Mouse (Mus musculus): ENCODE data around the gene Bcl7a.

The Bcl7a gene

GRCm38 (mm10) chr5:123343707-123344627, at the start of gene Bcl7a:
Gene Bcl7a (plus strand): TSS chr5:123343834.
- peak; percentile 84 to 95 for DNase-seq (ENCODE audit: low spot score in 2 of 2)

DNA sequence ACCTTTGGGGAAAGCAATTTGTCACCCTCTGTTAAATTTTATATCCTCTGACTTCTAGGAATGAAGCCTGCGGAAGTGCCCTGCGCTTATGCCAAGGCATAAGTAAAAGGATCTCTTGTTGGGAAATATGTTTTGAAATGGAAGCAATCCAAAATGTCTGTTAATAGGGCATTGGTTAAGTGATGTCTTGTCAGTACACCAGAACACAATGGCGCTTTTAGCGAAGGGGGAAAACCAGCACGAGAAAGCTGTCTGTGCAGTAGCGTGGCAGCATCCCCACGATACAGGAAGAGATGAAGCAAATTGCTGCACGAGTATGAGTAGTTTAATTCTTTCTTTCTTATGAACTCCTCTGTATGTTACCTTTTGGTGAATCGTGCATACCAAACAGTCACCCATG, 49.0 kb upstream of the Bcl7a start:
- DNase-seq (ENCODE audit: low spot score in 2 of 2), result no peak

DNA sequence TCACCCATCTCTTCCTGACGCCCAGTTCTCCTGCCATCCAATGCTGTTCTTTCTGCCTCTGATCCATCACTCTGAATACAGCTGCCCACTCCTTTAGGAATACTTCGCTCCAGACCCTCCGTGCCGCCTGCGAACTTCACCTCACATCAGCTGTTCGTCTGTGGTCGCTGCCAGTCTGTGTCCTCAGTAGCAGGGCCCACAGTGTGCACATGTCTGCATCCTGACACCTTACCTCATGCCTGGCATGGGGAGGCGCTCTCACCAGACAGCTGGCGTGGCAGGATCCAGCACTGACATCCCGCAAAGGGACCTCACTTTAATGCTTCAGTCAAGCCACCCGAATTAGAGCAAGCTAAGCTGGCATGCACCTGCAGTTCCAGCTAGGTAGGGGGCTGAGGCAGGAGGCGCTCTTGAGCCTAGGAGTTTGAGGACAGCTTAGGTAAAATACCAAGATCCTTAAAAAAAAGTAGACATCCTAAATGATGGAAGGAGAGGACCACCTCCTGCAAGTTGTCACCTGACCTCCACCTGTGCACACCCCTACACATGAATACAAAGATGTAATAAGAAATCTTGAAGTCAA, 47.3 kb upstream of the Bcl7a start:
- DNase-seq (ENCODE audit: low spot score in 2 of 2), result peak in 1 of 2 experiments; percentile 55

- no peak for DNase-seq (ENCODE audit: low spot score in 2 of 2)
These were observed 46.5 kb upstream of the Bcl7a start for GRCm38 (mm10) chr5:123296972-123297754.

- no peak for DNase-seq (ENCODE audit: low spot score in 2 of 2)
These were observed 45.8 kb upstream of the Bcl7a start for GRCm38 (mm10) chr5:123297830-123298229.

GRCm38 (mm10) chr5:123298526-123298925, 45.1 kb upstream of the Bcl7a start:
- peak in 1 of 2 experiments; percentile 40 for DNase-seq (ENCODE audit: low spot score in 2 of 2)

DNA sequence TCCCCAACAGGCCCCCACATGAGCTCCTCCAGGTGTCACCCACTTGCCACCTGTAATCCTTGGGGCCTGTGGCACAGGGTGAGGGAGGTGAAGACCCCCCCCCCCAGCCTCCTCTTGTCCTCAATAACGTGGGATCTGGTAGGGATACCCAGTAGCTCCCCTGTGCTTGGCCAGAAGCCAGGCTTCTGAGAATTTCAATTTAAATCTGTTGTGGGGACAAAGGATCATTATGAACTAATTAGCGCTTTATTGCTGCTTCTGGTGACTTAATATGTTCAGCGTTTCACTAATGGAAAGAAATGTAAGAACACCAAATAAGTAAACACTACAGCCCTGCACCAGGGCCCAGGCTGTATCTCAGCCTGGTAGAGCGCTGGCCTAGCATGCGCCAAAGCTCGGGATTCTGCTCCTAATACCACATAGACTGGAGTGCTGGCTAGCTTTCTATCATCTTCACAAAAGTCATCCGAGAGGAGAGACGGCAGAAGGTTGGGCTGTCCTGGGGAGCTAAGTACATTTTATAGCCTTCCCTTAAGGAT, 43.1 kb upstream of the Bcl7a start:
- no peak for DNase-seq (ENCODE audit: low spot score in 2 of 2)

- DNase-seq (ENCODE audit: low spot score in 2 of 2), result no peak
These were observed 41.7 kb upstream of the Bcl7a start for GRCm38 (mm10) chr5:123301780-123302521.

DNA sequence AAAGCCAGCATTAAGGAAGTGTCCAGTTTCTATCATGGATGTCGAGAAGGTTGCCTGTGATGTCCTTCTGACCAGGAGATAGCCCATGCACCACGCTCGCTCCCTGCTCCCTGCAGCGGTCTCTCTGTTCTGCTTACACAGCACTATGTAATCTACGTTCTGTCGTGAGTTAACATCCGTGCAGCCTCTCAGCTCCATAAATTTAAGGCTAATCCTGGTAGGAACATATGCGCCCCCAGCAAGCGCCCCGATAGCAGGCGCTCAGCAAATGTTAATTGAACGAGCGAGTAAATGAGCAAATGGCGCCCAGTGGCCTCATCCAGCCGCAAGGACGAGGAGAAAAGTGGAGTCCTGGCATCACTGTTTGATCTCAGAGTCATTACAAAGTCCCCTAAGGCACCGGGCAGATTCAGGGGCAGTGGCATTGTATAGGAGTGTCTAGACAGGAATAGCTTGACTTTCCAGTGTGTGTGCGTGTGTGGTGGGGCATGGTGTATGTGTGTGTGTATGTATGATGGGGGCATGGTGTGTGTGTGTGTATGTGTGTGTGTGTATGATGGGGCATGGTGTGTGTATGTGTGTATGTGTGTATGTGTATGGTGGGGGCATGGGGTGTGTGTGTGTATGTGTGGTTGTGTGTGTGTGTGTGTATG, 35.9 kb upstream of the Bcl7a start:
- DNase-seq (ENCODE audit: low spot score in 2 of 2), result no peak

DNA sequence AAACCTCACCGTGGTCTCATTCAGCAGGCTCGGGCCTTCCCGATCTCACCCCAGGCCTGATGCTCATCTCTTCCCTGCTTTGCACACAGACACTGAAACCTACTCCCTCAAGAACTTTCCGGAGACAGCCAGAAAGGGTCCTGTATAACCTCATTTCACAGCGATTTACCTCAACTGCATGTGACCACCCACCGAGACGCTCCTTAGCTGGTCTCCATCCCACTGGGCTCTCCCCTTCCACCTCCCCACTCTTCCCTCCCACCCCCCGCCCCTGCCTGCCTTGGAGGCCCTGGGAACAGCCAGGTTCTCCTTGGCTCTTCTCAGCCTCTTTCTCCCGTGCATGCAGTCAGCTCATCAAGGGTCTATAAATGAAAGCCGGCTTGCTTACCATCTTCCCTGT, 33.8 kb upstream of the Bcl7a start:
- no peak for DNase-seq (ENCODE audit: low spot score in 2 of 2)

GRCm38 (mm10) chr5:123310221-123310620, 33.4 kb upstream of the Bcl7a start:
- DNase-seq (ENCODE audit: low spot score in 2 of 2), result no peak

DNA sequence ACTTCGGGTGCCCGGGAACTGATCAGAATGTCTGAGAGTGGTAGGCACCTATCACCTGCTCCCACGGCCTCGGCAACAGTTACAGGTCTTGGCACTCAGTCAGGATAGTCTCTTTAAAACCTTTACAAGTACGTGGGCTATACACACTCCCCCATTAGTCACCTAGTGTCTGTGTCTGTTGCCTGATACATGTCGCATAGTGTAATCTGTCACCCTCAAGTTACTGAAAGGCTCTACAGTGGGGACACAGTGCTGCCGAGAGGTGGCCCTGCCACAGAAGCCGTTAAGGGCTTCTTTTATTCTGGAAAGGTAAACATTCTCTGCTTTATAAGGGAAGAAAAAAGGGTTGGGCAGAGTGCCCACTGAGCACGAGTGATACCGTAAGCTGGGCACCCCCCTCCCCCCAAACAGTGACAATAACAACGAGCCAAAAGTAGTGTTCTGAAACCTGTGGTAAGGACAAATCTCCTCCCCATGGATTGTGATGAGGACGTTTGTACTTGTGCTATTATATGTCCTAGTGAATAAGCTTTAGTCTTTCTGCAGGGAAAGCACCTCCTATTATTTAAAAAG, 30.5 kb upstream of the Bcl7a start:
- no peak for DNase-seq (ENCODE audit: low spot score in 2 of 2)

- DNase-seq (ENCODE audit: low spot score in 2 of 2), result peak; percentile 42 to 56
These were observed 29.7 kb upstream of the Bcl7a start for GRCm38 (mm10) chr5:123313851-123314380.

DNA sequence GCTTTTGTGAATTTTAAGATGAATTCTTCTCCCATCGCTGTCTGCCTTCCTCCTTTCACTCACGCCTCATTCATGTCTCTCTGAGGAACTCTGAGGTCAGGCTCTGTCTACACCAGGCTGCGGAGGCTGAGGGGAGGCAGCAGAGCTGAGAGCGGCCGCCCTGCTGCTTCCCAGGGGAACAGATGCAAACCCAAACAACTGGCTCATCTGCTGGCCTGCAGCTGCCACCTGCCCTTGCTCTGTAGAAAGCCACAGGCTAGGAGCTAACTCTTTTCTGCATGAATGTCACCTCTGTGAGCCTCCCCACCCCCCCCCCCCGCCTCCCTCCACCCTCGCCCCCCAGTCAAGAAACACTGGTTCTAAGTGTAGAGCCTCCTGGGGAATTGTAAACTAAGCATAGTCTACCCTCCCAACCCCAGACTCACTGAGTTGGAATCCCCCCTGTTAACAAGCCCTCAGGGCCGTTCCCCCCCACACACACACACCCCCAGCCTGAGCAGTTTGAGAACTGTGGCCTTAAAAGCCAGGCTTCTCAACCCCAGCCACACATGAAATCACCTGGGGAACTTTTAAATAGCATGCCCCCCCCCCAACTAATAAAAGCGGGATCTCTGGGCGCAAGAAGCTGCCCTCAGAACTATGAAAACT, 28.3 kb upstream of the Bcl7a start:
- peak; percentile 59 to 63 for DNase-seq (ENCODE audit: low spot score in 2 of 2)

DNA sequence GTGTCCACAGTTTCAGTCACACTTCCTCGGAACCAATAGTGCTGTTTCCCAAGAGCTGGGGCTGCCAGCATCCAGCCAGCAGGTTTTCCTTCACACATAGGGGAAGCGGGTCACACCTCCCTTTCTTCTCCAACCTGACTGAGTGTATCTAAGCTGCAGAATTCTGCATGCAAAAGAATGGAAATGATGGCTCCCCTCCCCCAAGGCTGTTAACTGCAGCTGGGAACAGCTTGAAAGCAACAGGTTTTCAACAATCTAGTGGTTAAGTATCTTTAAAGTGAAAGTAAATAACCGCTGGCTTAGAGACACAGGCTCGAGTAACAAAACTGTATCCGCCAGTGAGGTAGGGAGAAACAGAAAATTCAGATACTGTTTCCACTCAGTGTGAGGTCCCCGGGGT, 25.6 kb upstream of the Bcl7a start:
- DNase-seq (ENCODE audit: low spot score in 2 of 2), result peak; percentile 31 to 51

GRCm38 (mm10) chr5:123320136-123320535, 23.5 kb upstream of the Bcl7a start:
- DNase-seq (ENCODE audit: low spot score in 2 of 2), result no peak

- DNase-seq (ENCODE audit: low spot score in 2 of 2), result no peak
These were observed 19.4 kb upstream of the Bcl7a start for GRCm38 (mm10) chr5:123324242-123324641.

- no peak for DNase-seq (ENCODE audit: low spot score in 2 of 2)
These were observed 17.5 kb upstream of the Bcl7a start for GRCm38 (mm10) chr5:123326006-123326750.

- DNase-seq (ENCODE audit: low spot score in 2 of 2), result no peak
These were observed 16.9 kb upstream of the Bcl7a start for GRCm38 (mm10) chr5:123326751-123327148.

Measured in thymus, postnatal 10 days (tissue).